In the genomic region with DNA sequence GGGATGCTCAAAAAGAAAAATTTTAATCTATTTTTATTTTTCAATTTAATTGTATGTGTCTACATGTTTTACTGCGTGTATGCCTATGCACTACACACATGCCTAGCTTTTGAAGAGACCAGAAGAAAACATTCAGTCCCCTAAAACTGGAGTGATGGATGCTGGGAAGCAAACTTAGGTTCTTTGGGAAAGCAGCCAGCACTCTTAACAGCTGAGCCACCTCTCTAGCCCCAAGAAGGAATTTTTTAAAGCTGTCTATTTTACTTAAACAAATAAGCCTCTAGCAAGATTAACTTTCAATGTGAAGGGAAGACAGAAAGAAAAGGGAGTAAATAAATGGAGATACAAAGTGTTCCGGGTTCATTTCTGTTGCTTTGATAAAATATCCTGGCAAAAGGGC, we compare ENCODE assay signal across 25 mouse cellular contexts. TPM values are rescaled to one million over a fixed set of nuclear protein-coding genes. Genes with fewer than 3 reads are reported as not detected.
"Had no signal": no experiment of that assay in that cellular context is flagged by ENCODE, and none has a peak within 500 bp of the region (broad histone marks: within the 10 kb centered on the region; RNA-seq: fewer than 3 reads in every experiment).

No protein-coding gene starts in this region.

- H3K4me2 ChIP-seq: heart, embryonic 12.5 days; hindbrain, embryonic 12.5 days; hindbrain, embryonic 14.5 days; intestine, embryonic 15.5 days; limb, embryonic 13.5 days; limb, embryonic 15.5 days; liver, embryonic 12.5 days had no signal

- H3K4me3 ChIP-seq: gastrocnemius, adult 2 months; heart, embryonic 10.5 days; heart, embryonic 12.5 days; hindbrain, embryonic 10.5 days; hindbrain, embryonic 12.5 days; intestine, embryonic 15.5 days; layer of hippocampus, adult 2 months; limb, embryonic 13.5 days; limb, embryonic 15.5 days; liver, embryonic 12.5 days had no signal

- DNase-seq: gastrocnemius, adult 2 months; gastrocnemius, postnatal 10 days; gastrocnemius, postnatal 25 days; heart, adult 18-20 months; heart, postnatal 10 days; heart, postnatal 4 days; kidney, adult 2 months; kidney, adult 9 months; kidney, postnatal 14 days; layer of hippocampus, postnatal 36 days; left cerebral cortex, postnatal 4 days had no signal

- H3K27me3 ChIP-seq: heart, embryonic 12.5 days; hindbrain, embryonic 12.5 days; intestine, embryonic 15.5 days; limb, embryonic 13.5 days; limb, embryonic 15.5 days; liver, embryonic 12.5 days had no signal

- H3K36me3 ChIP-seq: heart, embryonic 10.5 days; heart, embryonic 12.5 days; hindbrain, embryonic 10.5 days; hindbrain, embryonic 12.5 days; intestine, embryonic 15.5 days; limb, embryonic 13.5 days; limb, embryonic 15.5 days; liver, embryonic 12.5 days had no signal

- H3K9ac ChIP-seq: heart, embryonic 12.5 days; hindbrain, embryonic 12.5 days; hindbrain, embryonic 14.5 days; intestine, embryonic 15.5 days; limb, embryonic 13.5 days; limb, embryonic 15.5 days; liver, embryonic 12.5 days; liver, embryonic 14.5 days had no signal

- H3K9me3 ChIP-seq: heart, embryonic 10.5 days; hindbrain, embryonic 10.5 days; hindbrain, embryonic 12.5 days; intestine, embryonic 15.5 days; limb, embryonic 13.5 days; limb, embryonic 15.5 days; liver, embryonic 12.5 days had no signal

- H3K27ac ChIP-seq: gastrocnemius, adult 2 months; heart, embryonic 10.5 days; hindbrain, embryonic 10.5 days; hindbrain, embryonic 12.5 days; hindbrain, embryonic 14.5 days; intestine, embryonic 15.5 days; layer of hippocampus, adult 2 months; limb, embryonic 13.5 days; limb, embryonic 15.5 days; liver, embryonic 12.5 days; liver, embryonic 14.5 days had no signal

- ATAC-seq: hindbrain, embryonic 16.5 days; inflammation-experienced regulatory T-cells, adult 6 months; intestine, embryonic 15.5 days; intestine, postnatal 0 days; liver, embryonic 12.5 days had no signal

- H3K4me1 ChIP-seq: heart, embryonic 10.5 days; heart, embryonic 12.5 days; hindbrain, embryonic 10.5 days; hindbrain, embryonic 12.5 days; intestine, embryonic 15.5 days; limb, embryonic 13.5 days; limb, embryonic 15.5 days; liver, embryonic 12.5 days had no signal

RNA-seq across cellular contexts. Expression of gene Sdk1, which starts 52.3 kb away (rescaled TPM):
- polyA plus RNA-seq: inflammation-experienced regulatory T-cells, adult 6 months had no signal
